Mouse (Mus musculus) lung, postnatal 10 days (tissue): Measurements from ENCODE around the gene Tbc1d22a.

ENCODE experiments used
- DNase-seq: peaks from one replicate; pipeline ENCODE4 v3.0.0; 2021

The Tbc1d22a gene

DNA sequence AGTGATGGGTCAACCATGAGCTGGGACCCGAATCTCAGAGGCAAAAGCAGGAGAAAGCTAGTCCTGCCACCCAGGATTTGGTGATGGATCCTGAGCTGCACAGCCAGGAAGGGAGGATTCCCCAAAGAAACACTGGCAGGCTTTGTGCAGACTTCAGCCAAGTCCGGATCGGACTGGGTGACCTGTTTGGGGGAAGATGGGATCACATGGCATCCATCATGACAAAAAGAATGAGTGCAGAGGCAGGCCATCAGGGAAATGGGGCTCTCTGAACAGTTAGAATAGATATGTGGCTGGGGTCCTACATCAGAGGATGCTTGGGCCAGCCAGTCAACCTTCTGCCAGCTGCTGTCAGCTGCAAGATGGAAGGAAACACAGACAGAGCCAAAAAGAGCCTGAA, 328.1 kb downstream of the Tbc1d22a start:
- DNase-seq = no peak

DNA sequence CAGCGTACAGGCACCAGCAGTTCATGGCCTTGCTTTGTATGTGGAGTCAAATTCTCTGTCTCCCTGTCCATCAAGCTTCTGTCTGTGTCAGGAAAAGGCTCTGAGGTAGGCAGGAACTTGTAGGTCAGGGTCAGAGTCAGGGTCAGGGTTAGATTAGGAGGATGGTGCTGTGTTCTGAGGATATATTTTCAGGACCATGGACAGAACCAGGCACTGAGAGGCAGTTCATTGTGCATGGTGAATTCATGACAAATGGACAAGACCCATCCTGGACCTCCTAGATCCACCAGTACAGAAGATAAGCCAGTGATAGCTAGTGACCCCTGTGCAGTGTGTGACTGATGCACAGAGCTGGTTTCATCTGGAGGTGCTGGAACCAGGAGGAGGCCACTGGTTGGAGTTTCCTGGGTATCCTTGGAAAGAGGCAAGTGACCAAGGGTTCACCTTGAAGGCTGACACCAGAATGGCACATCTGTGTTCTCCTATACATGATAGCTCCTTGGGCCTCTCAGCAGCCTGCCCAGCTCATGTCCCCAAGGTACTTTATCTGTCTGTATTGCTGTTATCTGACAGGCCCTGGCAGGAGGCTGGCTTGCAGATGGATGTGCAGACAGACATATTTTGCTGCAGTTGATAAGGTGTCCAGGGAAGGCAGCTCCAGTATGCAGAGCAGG, 330.0 kb downstream of the Tbc1d22a start:
- DNase-seq = no peak
